Mouse (Mus musculus): ENCODE data around the gene Lman2.

Lman2 gene

GRCm38 (mm10) chr13:55362453-55363060 lies at the start of gene Lman2:
TSS of gene Lman2 (minus strand) at chr13:55362783.
- peak; percentile 97 to 99 for DNase-seq (ENCODE audit: low spot score in 2 of 2)

- DNase-seq (ENCODE audit: low spot score in 2 of 2) = no peak
Observed at GRCm38 (mm10) chr13:55411826-55412225, 49.2 kb upstream of the Lman2 start.

- DNase-seq (ENCODE audit: low spot score in 2 of 2) = no peak
Observed at GRCm38 (mm10) chr13:55408546-55409120, 46.0 kb upstream of the Lman2 start.

GRCm38 (mm10) chr13:55407341-55407740 lies 44.8 kb upstream of the Lman2 start:
- no peak for DNase-seq (ENCODE audit: low spot score in 2 of 2)

GRCm38 (mm10) chr13:55405783-55406390 lies 43.3 kb upstream of the Lman2 start:
- no peak for DNase-seq (ENCODE audit: low spot score in 2 of 2)

- DNase-seq (ENCODE audit: low spot score in 2 of 2) = peak; percentile 73 to 84
Observed at GRCm38 (mm10) chr13:55404853-55405782, 42.5 kb upstream of the Lman2 start.

- peak; percentile 57 to 77 for DNase-seq (ENCODE audit: low spot score in 2 of 2)
Observed at GRCm38 (mm10) chr13:55403935-55404852, 41.6 kb upstream of the Lman2 start.

GRCm38 (mm10) chr13:55403266-55403665 lies 40.7 kb upstream of the Lman2 start:
- DNase-seq (ENCODE audit: low spot score in 2 of 2) = no peak

GRCm38 (mm10) chr13:55400039-55400346 lies 37.4 kb upstream of the Lman2 start:
- DNase-seq (ENCODE audit: low spot score in 2 of 2) = no peak

GRCm38 (mm10) chr13:55399300-55400038 lies 36.9 kb upstream of the Lman2 start:
- no peak for DNase-seq (ENCODE audit: low spot score in 2 of 2)

GRCm38 (mm10) chr13:55398088-55398487 lies 35.5 kb upstream of the Lman2 start, which contains the start of gene Slc34a1:
TSS of gene Slc34a1 (plus strand) at chr13:55398187.
- DNase-seq (ENCODE audit: low spot score in 2 of 2) = no peak

- DNase-seq (ENCODE audit: low spot score in 2 of 2) = no peak
Observed at GRCm38 (mm10) chr13:55392933-55393332, 30.4 kb upstream of the Lman2 start.

- DNase-seq (ENCODE audit: low spot score in 2 of 2) = no peak
Observed at GRCm38 (mm10) chr13:55391626-55392029, 29.0 kb upstream of the Lman2 start.

GRCm38 (mm10) chr13:55390644-55391043 lies 28.1 kb upstream of the Lman2 start:
- no peak for DNase-seq (ENCODE audit: low spot score in 2 of 2)

GRCm38 (mm10) chr13:55381790-55382189 lies 19.2 kb upstream of the Lman2 start:
- peak; percentile 74 to 91 for DNase-seq (ENCODE audit: low spot score in 2 of 2)

GRCm38 (mm10) chr13:55378907-55379580 lies 16.5 kb upstream of the Lman2 start:
- DNase-seq (ENCODE audit: low spot score in 2 of 2) = no peak

GRCm38 (mm10) chr13:55375877-55376276 lies 13.3 kb upstream of the Lman2 start:
- DNase-seq (ENCODE audit: low spot score in 2 of 2) = no peak

GRCm38 (mm10) chr13:55374206-55374924 lies 11.8 kb upstream of the Lman2 start:
- no peak for DNase-seq (ENCODE audit: low spot score in 2 of 2)

- DNase-seq (ENCODE audit: low spot score in 2 of 2) = no peak
Observed at GRCm38 (mm10) chr13:55371740-55372139, 9.2 kb upstream of the Lman2 start.

All from frontal cortex, postnatal 36 days (tissue).